Mouse (Mus musculus) forebrain, embryonic 11.5 days (tissue): ENCODE results near the gene Pdxp. TPM values are rescaled to one million over a fixed set of nuclear protein-coding genes. Genes with fewer than 3 reads are reported as not detected.
A peak's percentile ranks its signal among the peaks of the same experiment; 100 is the strongest.

ENCODE experiments used
- ATAC-seq: fragments of 200-750 bp; cut with Nextera tagmentation; replicated peaks from 2 replicates; pipeline ENCODE4 v1.8.0; 2017; ENCODE audit warnings: moderate TSS enrichment; ENCODE audit not compliant: low FRiP score
- DNase-seq: peaks from one replicate; pipeline ENCODE4 v3.0.0-alpha.2; 2017; ENCODE audit warnings: low spot score
- H3K27ac ChIP-seq: fragments of 300-500 bp; sonication (generic); 2 replicates; pipeline ENCODE4 v1.5.1; 2014; ENCODE audit warnings: low read depth, low read length
- H3K27me3 ChIP-seq: fragments of 300-500 bp; sonication (generic); 2 replicates; pipeline ENCODE4 v1.6.1; 2014; ENCODE audit warnings: mild to moderate bottlenecking, low read length, mixed read lengths; ENCODE audit not compliant: control insufficient read depth, insufficient read depth
- H3K36me3 ChIP-seq: fragments of 300-500 bp; sonication (generic); 2 replicates; pipeline ENCODE4 v1.6.1; 2014; ENCODE audit warnings: mild to moderate bottlenecking, low read length, moderate library complexity, mixed read lengths; ENCODE audit not compliant: control insufficient read depth, insufficient read depth
- H3K4me1 ChIP-seq: fragments of 300-500 bp; sonication (generic); replicated peaks from 2 replicates; pipeline ENCODE4 v1.6.1; 2014; ENCODE audit warnings: low read length, mixed read lengths; ENCODE audit not compliant: control insufficient read depth, insufficient read depth
- H3K4me2 ChIP-seq: fragments of 300-500 bp; sonication (generic); 2 replicates; pipeline ENCODE4 v1.6.1; 2014; ENCODE audit warnings: low read depth, mild to moderate bottlenecking, low read length, moderate library complexity, mixed read lengths; ENCODE audit not compliant: severe bottlenecking
- H3K4me3 ChIP-seq: fragments of 300-500 bp; sonication (generic); 2 replicates; pipeline ENCODE4 v1.5.1; 2014; ENCODE audit warnings: low read depth, low read length
- H3K9ac ChIP-seq: fragments of 300-500 bp; sonication (generic); 2 replicates; pipeline ENCODE4 v1.6.1; 2014; ENCODE audit warnings: low read length
- H3K9me3 ChIP-seq: fragments of 300-500 bp; sonication (generic); 2 replicates; pipeline ENCODE4 v1.6.1; 2016; ENCODE audit warnings: low read length, mixed read lengths; ENCODE audit not compliant: control insufficient read depth
- WGBS: fragments of 180-500 bp; shearing (Covaris S2); extraction: QIAGEN DNeasy Blood & Tissue Kit; methylation state at CpG from one replicate; pipeline ENCODE4 v1.1.7; 2014; 5-methylcytosine and 5-hydroxymethylcytosine counted together
- polyA plus RNA-seq: library from polyadenylated mRNA; unstranded; fragments of >200 nt; fragmentation: Nextera tagmentation; extraction: Ambion mirVana; gene quantifications from 2 replicates; pipeline ENCODE4 v1.2.1, GENCODE M21; 2014

Pdxp gene
- polyA plus RNA-seq, 1 experiment from 2014 or later: 37.2 TPM

DNA sequence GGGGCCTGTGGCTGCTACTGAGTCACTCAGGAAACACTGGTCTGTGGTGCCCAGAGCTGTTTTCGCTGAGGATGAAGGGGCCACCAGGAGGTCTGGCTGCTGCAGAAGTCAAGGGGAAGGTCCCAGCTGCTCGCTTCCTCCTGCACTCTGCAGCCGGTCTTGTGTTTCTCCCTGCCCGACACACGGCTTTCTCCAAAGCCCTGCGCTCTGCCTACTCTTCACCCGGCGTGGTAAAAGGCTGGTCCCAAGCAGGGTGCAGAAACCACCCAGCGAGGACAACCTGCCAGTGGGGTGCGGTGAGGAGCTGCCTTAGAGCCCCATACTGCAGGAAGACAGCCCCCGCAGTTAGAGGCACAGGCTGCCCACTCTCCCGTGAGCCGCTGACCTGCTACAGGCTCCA, 19.0 kb upstream of the Pdxp start:
- H3K27ac ChIP-seq: no peak overlapping the region
- H3K4me2 ChIP-seq: no peak overlapping the region
- WGBS: 84% methylated on average over 13 of the region's 13 CpGs
- no peaks in the 10 kb centered on the region; the same call in 1 of the 2 replicates for H3K36me3 ChIP-seq
- DNase-seq (no peak), ATAC-seq (no peak)
- no peak overlapping the region for H3K4me3 ChIP-seq
- H3K9me3 ChIP-seq: no peaks in the 10 kb centered on the region
- no peaks in the 10 kb centered on the region for H3K27me3 ChIP-seq
- H3K4me1 ChIP-seq: peaks cover 4% of the 10 kb centered on the region; the same call in 1 of the 2 replicates
- no peak overlapping the region for H3K9ac ChIP-seq

DNA sequence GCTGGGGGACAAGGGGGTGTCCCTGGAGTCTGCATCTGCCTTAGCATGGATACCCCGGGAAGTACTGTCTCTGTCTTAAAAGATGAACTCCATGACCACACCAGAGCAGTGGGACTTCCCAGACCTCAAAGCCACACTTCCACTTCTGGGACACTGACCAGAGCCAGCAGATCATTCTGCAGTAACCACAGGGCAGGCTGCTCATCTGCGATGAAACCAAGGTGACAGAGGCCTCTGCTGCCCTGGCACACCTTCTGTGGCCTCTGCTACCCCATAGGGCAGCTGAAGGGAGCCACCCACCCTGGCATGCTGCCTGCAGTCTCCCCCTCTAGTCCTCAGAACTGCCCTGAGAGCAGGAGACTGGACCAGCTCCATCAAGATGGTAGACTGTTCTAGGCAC, 18.0 kb upstream of the Pdxp start:
- WGBS: 91% methylated on average over 2 of the region's 2 CpGs
- H3K4me1 ChIP-seq: peaks cover 10% of the 10 kb centered on the region; the same call in 1 of the 2 replicates
- no peaks in the 10 kb centered on the region for H3K9me3 ChIP-seq
- no peaks in the 10 kb centered on the region; the same call in 1 of the 2 replicates for H3K36me3 ChIP-seq
- peaks cover 2% of the 10 kb centered on the region; the same call in 1 of the 2 replicates for H3K27me3 ChIP-seq
- no peak for DNase-seq
- no peak overlapping the region for H3K9ac ChIP-seq
- H3K27ac ChIP-seq: no peak overlapping the region
- H3K4me3 ChIP-seq: no peak overlapping the region
- no peak for ATAC-seq
- no peak overlapping the region for H3K4me2 ChIP-seq

DNA sequence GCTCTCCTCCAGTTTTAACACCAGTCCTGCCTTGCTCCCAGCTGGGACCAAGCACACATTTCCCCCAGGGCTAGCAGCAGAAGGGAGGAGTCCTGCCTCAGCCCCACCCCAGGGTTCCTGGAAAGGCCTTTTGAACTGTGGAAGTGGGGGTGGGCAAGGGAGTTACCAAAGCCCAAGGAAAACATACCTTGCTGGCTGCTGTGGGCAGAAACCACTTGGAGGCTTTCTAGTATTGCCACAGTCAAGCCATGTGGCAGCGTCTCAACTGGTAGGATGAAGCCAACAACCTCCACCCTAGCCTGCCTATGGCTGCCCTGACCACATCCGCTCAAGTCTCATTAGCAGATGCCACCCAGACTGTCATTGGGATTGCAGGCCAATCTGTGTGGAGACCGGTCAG, 17.6 kb upstream of the Pdxp start:
- Histone ChIP-seq H3K27ac (no peak overlapping the region), H3K4me1 (peaks cover 11% of the 10 kb centered on the region; the same call in 1 of the 2 replicates), H3K9me3 (no peaks in the 10 kb centered on the region), H3K36me3 (no peaks in the 10 kb centered on the region; the same call in 1 of the 2 replicates), H3K4me2 (no peak overlapping the region), H3K4me3 (no peak overlapping the region), H3K9ac (no peak overlapping the region), H3K27me3 (peaks cover 4% of the 10 kb centered on the region; the same call in 1 of the 2 replicates)
- no peak for DNase-seq
- WGBS: 81% methylated on average over 3 of the region's 3 CpGs
- no peak for ATAC-seq

DNA sequence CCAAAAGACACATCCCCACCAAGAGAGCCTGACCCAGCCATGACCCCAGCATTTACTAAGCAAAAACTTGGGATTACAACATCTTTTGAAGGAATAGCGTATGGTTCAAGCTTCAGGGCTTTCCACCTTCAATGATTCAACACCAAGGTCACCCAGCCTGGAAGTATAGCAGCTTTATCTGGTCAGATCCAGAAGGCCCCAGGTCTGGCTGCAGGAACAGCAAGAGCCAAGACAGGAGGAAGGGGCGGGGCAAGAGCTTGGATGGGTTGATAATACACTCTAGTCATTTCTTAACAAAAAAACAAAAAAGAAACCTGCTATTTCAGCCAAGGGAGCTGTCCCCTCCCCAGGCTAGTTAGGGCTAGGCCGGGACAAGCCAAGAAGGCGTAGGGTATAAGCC, 16.2 kb upstream of the Pdxp start:
- peaks cover 4% of the 10 kb centered on the region; the same call in 1 of the 2 replicates for H3K27me3 ChIP-seq
- ATAC-seq (no peak), DNase-seq (no peak)
- no peak overlapping the region for H3K4me2 ChIP-seq
- peaks cover 13% of the 10 kb centered on the region; the same call in 1 of the 2 replicates for H3K4me1 ChIP-seq
- H3K4me3 ChIP-seq: no peak overlapping the region
- H3K9me3 ChIP-seq: no peaks in the 10 kb centered on the region
- H3K36me3 ChIP-seq: no peaks in the 10 kb centered on the region; the same call in 1 of the 2 replicates
- no peak overlapping the region for H3K27ac ChIP-seq
- no peak overlapping the region for H3K9ac ChIP-seq
- WGBS: 83% methylated on average over 4 of the region's 4 CpGs

DNA sequence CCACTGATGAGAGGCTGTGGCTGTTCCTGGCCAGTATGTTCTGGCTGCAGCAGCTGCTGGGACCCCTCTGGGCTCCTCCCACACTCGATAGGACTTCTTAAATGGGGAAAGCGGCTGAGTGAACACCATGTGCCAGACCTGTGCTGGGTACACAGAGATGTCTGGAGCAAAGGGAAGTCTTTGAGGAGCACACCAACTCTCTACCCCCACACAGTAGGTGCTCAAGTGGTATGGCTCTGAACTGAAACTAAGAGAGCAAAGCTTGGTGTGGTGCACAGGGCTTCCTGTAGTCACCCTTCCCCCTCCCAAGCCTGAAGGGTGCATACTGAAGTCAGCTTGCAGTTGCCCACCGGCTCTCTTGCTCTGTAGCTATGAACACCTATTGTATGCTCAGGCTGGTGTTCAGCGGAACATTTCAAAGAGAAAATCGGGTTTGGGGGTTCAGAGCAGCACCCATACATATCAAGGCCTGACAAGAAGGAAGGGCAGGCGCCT, 15.2 kb upstream of the Pdxp start:
- Histone ChIP-seq H3K36me3 (no peaks in the 10 kb centered on the region), H3K9ac (no peak overlapping the region), H3K4me3 (no peak overlapping the region), H3K27ac (no peak overlapping the region), H3K4me2 (peak overlapping the region; percentile 99; the same call in 1 of the 2 replicates), H3K27me3 (peaks cover 4% of the 10 kb centered on the region; the same call in 1 of the 2 replicates), H3K4me1 (peaks cover 13% of the 10 kb centered on the region; the same call in 1 of the 2 replicates), H3K9me3 (no peaks in the 10 kb centered on the region)
- DNase-seq: no peak
- ATAC-seq: no peak
- 59% methylated on average over 6 of the region's 6 CpGs for WGBS

DNA sequence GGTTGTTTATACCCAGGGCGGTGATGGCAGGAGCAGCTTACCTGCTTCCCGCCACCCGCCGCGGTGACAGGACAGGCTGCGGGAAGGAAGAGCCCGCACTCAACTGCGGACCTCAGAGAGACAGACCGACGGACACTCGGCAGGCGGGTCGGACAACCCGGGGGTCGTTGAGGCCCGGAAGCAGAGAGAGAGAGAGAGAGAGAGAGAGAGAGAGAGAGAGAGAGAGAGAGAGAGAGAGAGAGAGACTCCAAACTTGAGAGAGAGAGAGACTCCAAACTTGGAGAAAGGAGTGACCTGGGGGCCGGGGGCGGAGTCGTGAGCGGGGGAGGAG, 14.3 kb upstream of the Pdxp start, which contains the start of gene Gm49510:
TSS of gene Gm49510 (plus strand) at position 259 of the 331 bp plus-strand sequence.
- Histone ChIP-seq H3K4me1 (peaks cover 13% of the 10 kb centered on the region; the same call in 1 of the 2 replicates), H3K9me3 (no peaks in the 10 kb centered on the region), H3K9ac (peak within 1 kb of the TSS; percentile 64), H3K27me3 (peaks cover 4% of the 10 kb centered on the region; the same call in 1 of the 2 replicates), H3K4me3 (peak within 1 kb of the TSS; percentile 54), H3K36me3 (no peaks in the 10 kb centered on the region), H3K4me2 (peak within 1 kb of the TSS; percentile 99), H3K27ac (no peak within 1 kb of the TSS)
- ATAC-seq: no peak
- 2% methylated on average over 20 of the region's 20 CpGs for WGBS
- no peak for DNase-seq

DNA sequence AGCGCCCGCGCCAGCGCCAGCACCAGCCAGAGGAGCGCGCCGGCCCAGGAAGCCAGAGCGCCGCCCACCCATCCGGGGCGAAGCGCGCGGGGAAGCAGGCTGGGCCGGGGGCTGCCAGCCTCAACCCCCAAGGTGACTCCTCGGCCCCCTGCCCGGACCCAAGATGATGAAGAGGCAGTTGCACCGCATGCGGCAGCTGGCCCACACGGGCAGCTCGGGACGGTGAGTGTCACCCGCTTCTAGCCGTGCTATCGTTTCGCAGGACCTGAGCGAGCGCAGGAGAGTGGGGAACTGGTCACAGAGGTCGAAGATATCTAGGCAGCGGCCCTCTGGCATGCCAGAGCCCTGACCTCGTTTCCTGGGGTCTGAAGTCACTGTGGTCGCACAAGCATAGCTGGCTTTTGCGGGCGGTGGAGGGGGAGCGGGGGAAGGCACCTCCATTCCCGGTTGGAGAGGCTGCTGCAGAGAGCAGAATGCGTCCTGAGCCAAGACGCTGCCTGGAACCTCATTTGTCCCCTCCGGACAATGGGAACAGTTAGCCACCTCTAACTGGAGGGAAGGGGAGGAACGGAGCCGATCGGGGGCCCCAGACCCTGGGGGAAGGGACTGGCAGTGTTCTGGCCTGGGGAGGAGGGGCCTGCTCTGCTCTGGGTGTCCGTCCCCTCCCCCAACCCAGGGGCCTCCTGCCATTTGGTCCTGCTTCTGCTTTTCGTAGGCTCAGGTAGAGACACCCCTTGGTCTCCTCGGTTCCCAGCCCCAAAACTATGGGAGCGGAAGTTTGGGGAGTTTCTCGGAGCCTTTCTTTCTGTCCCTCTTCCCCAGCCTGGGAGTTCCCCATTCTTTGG, 13.8 kb upstream of the Pdxp start, which contains the start of gene Sh3bp1:
TSS of gene Sh3bp1 (plus strand) at position 29 of the 845 bp plus-strand sequence.
- ATAC-seq (0 out of 2 replicates have a peak, but pooled peaks have one; percentile 34), DNase-seq (peak; percentile 85)
- H3K27me3 ChIP-seq: peaks cover 4% of the 10 kb centered on the region; the same call in 1 of the 2 replicates
- peaks cover 13% of the 10 kb centered on the region; the same call in 1 of the 2 replicates for H3K4me1 ChIP-seq
- under 1% methylated on average over 47 of the region's 47 CpGs for WGBS
- H3K4me2 ChIP-seq: peak within 1 kb of the TSS; percentile 99
- no peak within 1 kb of the TSS for H3K27ac ChIP-seq
- no peaks in the 10 kb centered on the region for H3K9me3 ChIP-seq
- peak within 1 kb of the TSS; percentile 54 for H3K4me3 ChIP-seq
- H3K36me3 ChIP-seq: no peaks in the 10 kb centered on the region
- H3K9ac ChIP-seq: peak within 1 kb of the TSS; percentile 64

DNA sequence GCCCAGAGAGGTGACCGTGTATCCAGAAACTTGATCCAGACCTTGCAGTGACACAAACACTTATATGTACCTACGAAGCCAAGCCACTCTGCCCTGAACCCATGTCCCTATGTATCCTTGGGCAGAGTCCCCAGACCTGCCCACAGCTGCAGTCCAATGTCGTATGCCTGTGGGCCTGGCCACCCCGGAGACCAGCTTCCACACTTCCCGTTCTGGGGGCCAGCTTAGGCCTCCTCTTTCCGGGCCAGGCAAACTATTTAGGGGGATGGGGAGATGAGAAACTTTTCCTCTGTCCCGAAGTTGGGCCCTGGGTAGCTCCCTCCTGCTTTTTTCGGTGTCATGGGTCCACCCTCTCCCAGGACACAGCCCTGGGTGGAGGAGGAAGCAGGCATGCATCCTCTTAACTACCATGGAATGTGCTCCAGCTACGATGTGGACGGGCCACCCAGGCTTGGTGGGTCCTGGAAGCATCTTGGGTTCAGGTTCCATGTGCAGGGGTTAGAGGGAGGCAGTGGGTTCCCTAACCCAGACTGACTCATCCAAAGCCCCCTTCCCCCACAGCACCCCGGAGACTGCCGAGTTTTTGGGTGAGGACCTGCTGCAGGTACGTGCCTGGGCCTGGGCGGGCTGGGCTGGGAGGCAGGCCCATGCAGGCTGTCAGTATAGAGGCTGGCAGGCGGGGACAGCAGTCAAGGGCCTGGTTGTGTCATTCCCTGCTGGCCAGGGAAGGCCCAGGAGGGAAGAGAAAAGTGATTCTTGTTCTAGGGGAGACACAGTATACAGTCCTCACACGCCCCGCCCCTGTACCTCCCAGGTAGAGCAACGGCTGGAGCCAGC, 12.9 kb upstream of the Pdxp start:
- DNase-seq (no peak), ATAC-seq (no peak)
- H3K27ac ChIP-seq: no peak overlapping the region
- WGBS: 17% methylated on average over 18 of the region's 18 CpGs
- H3K27me3 ChIP-seq: peaks cover 4% of the 10 kb centered on the region; the same call in 1 of the 2 replicates
- H3K4me1 ChIP-seq: peaks cover 13% of the 10 kb centered on the region; the same call in 1 of the 2 replicates
- H3K4me3 ChIP-seq: peak overlapping the region; percentile 54
- H3K36me3 ChIP-seq: no peaks in the 10 kb centered on the region
- no peaks in the 10 kb centered on the region for H3K9me3 ChIP-seq
- peak overlapping the region; percentile 64; the same call in 1 of the 2 replicates for H3K9ac ChIP-seq
- peak overlapping the region; percentile 99 for H3K4me2 ChIP-seq
